Mouse (Mus musculus) ES-E14 (cell line): ENCODE measurements at regions not wholly inside any gene's neighbourhood (a gene's known extent, or its start where the extent isn't known, plus 50 kb on each side); places are given as distances from the start of the nearest gene placed in this dataset.

Source experiments
- HCFC1 ChIP-seq: IDR thresholded peaks from 2 replicates; pipeline ENCODE4 v1.6.1; 2012; ENCODE audit warnings: low read length, inconsistent platforms, borderline replicate concordance; ENCODE audit not compliant: insufficient read depth
- ZC3H11A ChIP-seq: IDR thresholded peaks from 2 replicates; pipeline ENCODE4 v1.6.1; 2012; ENCODE audit warnings: low read depth, mild to moderate bottlenecking, inconsistent platforms, low read length, borderline replicate concordance
- ZNF384 ChIP-seq: IDR thresholded peaks from 2 replicates; pipeline ENCODE4 v1.6.1; 2012; ENCODE audit warnings: low read depth, low read length, inconsistent platforms

DNA sequence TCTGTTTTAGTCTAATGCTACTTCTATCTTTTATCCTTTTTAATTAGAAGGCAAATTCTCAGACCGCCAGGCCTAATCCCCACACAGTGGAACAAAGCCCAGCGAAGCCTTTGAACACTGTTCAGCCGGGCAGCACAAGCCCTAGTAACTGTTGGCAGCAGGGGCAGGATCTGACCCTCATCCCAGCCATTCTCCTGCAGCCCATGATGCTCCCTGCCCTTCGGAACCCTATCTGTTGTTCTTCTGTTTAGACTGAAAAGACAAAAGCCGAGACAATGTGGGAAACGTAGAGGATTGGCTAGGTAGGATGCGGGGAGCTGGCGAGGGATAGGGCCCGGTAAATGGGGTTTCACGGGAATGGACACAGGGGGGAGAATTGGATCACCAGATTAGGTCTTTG lies 64.6 kb upstream of the Otx2 start:
- TF ChIP-seq ZC3H11A: no peak
- TF ChIP-seq HCFC1: no peak
- no peak for TF ChIP-seq ZNF384
